Mouse (Mus musculus) heart, embryonic 15.5 days (tissue): ENCODE measurements around the gene C9. TPM values are rescaled to one million over a fixed set of nuclear protein-coding genes. Genes with fewer than 3 reads are reported as not detected.

Source experiments
- ATAC-seq: fragments of 200-750 bp; cut with Nextera tagmentation; replicated peaks from 2 replicates; pipeline ENCODE4 v1.8.0; 2017; ENCODE audit warnings: low read depth, moderate TSS enrichment; ENCODE audit not compliant: insufficient number of reproducible peaks, insufficient read depth, low FRiP score
- H3K27ac ChIP-seq: fragments of 300-500 bp; sonication (generic); 2 replicates; pipeline ENCODE4 v1.5.1; 2015; ENCODE audit warnings: mild to moderate bottlenecking, inconsistent platforms
- H3K27me3 ChIP-seq: fragments of 300-500 bp; sonication (generic); 2 replicates; pipeline ENCODE4 v1.6.1; 2015; ENCODE audit warnings: inconsistent platforms
- H3K36me3 ChIP-seq: fragments of 300-500 bp; sonication (generic); 2 replicates; pipeline ENCODE4 v1.6.1; 2015; ENCODE audit warnings: mild to moderate bottlenecking, inconsistent platforms
- H3K4me1 ChIP-seq: fragments of 300-500 bp; sonication (generic); replicated peaks from 2 replicates; pipeline ENCODE4 v1.6.1; 2015; ENCODE audit warnings: inconsistent platforms
- H3K4me2 ChIP-seq: fragments of 300-500 bp; sonication (generic); 2 replicates; pipeline ENCODE4 v1.6.1; 2015; ENCODE audit warnings: inconsistent platforms, mild to moderate bottlenecking, moderate library complexity
- H3K4me3 ChIP-seq: fragments of 300-500 bp; sonication (generic); 2 replicates; pipeline ENCODE4 v1.5.1; 2015; ENCODE audit warnings: mild to moderate bottlenecking, inconsistent platforms
- H3K9ac ChIP-seq: fragments of 300-500 bp; sonication (generic); 2 replicates; pipeline ENCODE4 v1.6.1; 2015; ENCODE audit warnings: mild to moderate bottlenecking, inconsistent platforms
- H3K9me3 ChIP-seq: fragments of 300-500 bp; sonication (generic); replicated peaks from 2 replicates; pipeline ENCODE4 v1.6.1; 2016; ENCODE audit warnings: inconsistent platforms
- WGBS: fragments of 180-500 bp; shearing (Covaris S2); methylation state at CpG from one replicate; pipeline ENCODE4 v1.1.7; 2015; ENCODE audit warnings: mixed read lengths; 5-methylcytosine and 5-hydroxymethylcytosine counted together
- polyA plus RNA-seq: library from polyadenylated mRNA; unstranded; fragments of >200 nt; fragmentation: Nextera tagmentation; extraction: Ambion mirVana; gene quantifications from 2 replicates; pipeline ENCODE4 v1.2.1, GENCODE M21; 2015

The C9 gene
- polyA plus RNA-seq, 1 experiment from 2014 or later: not detected

DNA sequence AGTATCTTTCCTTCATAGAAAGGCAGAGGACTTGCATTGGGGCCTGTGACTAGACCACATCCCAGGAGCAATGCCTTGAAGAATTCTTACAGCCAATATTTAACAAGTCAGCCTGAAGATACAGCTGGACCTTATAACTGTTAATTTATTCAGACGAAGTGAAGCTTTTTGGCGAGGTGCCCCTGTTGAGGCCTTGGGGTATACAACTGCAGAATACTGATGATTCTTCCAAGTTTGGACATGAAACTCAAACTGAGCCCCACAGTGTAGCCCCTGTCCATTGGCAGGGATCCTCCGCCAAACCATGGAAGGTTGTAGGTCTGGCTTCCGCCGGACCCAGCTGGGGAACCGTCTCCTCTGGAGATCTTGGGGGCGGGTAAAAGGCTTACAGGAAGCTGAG is 12.7 kb upstream of the C9 start:
- H3K4me1 ChIP-seq: no peaks in the 10 kb centered on the region
- no peaks in the 10 kb centered on the region for H3K9me3 ChIP-seq
- no peaks in the 10 kb centered on the region for H3K27me3 ChIP-seq
- peak; percentile 55; the same call in 1 of the 2 replicates for ATAC-seq
- peaks cover 12% of the 10 kb centered on the region; the same call in 1 of the 2 replicates for H3K36me3 ChIP-seq
- no peak overlapping the region for H3K9ac ChIP-seq
- WGBS: 74% methylated on average over 7 of the region's 7 CpGs
- H3K4me3 ChIP-seq: no peak overlapping the region
- no peak overlapping the region for H3K27ac ChIP-seq
- H3K4me2 ChIP-seq: no peak overlapping the region

DNA sequence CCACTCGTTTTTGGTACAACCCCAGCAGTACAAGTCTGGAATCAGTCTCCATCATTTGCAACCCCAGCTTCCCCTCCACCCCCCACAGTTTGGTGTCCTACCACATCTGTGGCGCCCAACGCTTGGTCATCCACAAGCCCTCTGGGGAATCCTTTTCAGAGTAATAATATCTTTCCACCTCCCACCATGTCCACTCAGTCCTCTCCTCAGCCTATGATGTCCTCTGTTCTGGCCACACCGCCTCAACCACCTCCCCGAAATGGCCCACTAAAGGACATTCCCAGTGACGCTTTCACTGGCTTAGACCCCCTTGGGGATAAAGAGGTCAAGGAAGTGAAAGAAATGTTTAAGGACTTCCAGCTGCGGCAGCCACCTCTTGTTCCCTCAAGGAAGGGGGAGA is 9.8 kb upstream of the C9 start:
- no peak for ATAC-seq
- Histone ChIP-seq H3K36me3 (peaks cover 12% of the 10 kb centered on the region; the same call in 1 of the 2 replicates), H3K4me2 (no peak overlapping the region), H3K4me3 (no peak overlapping the region), H3K4me1 (no peaks in the 10 kb centered on the region), H3K27me3 (no peaks in the 10 kb centered on the region), H3K9me3 (no peaks in the 10 kb centered on the region), H3K9ac (no peak overlapping the region), H3K27ac (no peak overlapping the region)
- 84% methylated on average over 7 of the region's 7 CpGs for WGBS

DNA sequence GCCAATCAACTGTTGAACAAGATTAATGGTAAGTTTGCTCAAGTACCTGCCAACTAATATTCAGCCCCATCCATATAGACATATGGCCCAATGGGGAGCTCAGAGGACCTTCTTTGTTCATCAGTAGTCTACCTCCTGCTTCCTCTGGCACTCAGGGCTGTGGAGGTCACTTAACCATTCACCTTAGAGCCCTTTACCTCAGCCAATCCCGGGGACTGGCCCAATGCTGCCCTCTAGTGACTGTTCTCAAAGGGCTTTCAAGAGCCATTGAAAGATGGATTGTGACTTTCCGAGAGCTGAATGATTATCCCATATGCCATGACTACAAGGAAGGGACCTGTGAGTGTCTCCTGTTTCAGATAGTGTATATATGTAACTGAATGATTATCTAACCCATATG is 9.4 kb upstream of the C9 start:
- Histone ChIP-seq H3K9ac (no peak overlapping the region), H3K4me1 (no peaks in the 10 kb centered on the region), H3K27ac (no peak overlapping the region), H3K36me3 (peaks cover 12% of the 10 kb centered on the region; the same call in 1 of the 2 replicates), H3K4me2 (no peak overlapping the region), H3K9me3 (no peaks in the 10 kb centered on the region), H3K27me3 (no peaks in the 10 kb centered on the region), H3K4me3 (no peak overlapping the region)
- 52% methylated on average over 2 of the region's 2 CpGs for WGBS
- ATAC-seq: no peak

DNA sequence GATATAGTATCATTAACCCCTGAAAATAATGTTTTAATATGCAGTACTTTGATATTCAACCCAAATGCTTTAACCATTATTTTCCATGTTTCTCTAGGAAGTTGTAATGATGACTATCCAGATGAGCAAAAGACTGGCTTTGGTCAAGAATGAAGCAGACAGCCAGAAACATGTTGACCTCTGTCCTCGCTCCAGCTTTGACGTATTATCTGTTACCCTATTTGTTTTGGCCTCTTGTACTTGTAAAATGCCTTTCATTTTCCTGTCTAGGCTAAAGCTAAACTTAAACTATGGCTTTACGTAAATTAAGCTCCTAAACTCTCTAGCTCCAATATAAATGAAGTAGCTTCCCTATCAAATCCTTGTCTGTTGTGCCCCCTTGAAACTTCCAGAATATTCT is 6.4 kb upstream of the C9 start:
- WGBS: 57% methylated on average over 3 of the region's 3 CpGs
- Histone ChIP-seq H3K9ac (no peak overlapping the region), H3K4me1 (no peaks in the 10 kb centered on the region), H3K27ac (no peak overlapping the region), H3K4me2 (no peak overlapping the region), H3K36me3 (peaks cover 12% of the 10 kb centered on the region; the same call in 1 of the 2 replicates), H3K9me3 (no peaks in the 10 kb centered on the region), H3K4me3 (no peak overlapping the region), H3K27me3 (no peaks in the 10 kb centered on the region)
- ATAC-seq: no peak

DNA sequence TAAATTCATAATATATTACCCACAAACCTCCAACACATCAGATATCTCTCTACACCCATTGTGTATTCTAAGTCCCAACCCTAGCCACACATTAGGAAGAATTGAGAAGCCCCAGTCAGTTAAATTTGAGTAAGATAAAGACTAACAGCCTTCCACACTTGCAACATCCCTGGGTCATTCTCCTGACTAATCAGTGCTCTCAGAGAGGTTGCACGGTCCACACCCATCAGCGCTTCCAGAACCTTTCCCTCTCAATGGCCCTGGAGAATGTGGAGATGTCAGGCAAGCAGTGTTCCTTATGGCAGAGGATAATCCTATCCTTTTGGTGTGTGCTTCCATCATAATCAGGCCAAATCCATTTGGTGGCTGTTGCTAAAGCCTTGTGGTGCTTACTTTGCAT is 675 bp upstream of the C9 start:
- Histone ChIP-seq H3K36me3 (no peaks in the 10 kb centered on the region), H3K4me1 (0 out of 2 replicates have a peak, but pooled peaks cover 5% of the 10 kb centered on the region), H3K4me3 (no peak overlapping the region), H3K27me3 (no peaks in the 10 kb centered on the region), H3K9me3 (no peaks in the 10 kb centered on the region), H3K4me2 (no peak overlapping the region), H3K9ac (no peak overlapping the region), H3K27ac (no peak overlapping the region)
- WGBS: 76% methylated on average over 2 of the region's 2 CpGs
- ATAC-seq: no peak

DNA sequence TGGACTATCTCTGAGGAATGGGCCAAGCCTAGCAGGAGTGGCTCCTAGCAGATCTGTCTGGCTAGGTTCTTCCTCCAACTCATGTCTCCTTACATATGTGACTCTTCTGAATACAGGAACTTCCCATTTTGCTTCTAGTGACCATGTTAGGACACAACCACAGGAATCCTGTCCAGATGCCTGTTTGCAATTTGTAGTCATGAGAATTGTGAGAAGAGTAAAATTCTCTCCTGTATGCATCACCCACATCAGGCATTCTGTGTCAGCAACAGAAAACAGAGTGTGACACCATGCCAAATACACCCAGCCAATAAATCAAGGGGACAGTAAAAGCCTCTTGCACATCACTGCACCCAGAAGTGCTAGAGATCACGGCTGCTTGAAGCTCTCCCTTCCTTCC is 1.1 kb downstream of the C9 start:
- Histone ChIP-seq H3K4me3 (no peak overlapping the region), H3K4me1 (0 out of 2 replicates have a peak, but pooled peaks cover 5% of the 10 kb centered on the region), H3K9me3 (no peaks in the 10 kb centered on the region), H3K27me3 (no peaks in the 10 kb centered on the region), H3K4me2 (no peak overlapping the region), H3K27ac (no peak overlapping the region), H3K36me3 (no peaks in the 10 kb centered on the region), H3K9ac (no peak overlapping the region)
- 78% methylated on average over 1 of the region's 1 CpGs for WGBS
- ATAC-seq: no peak

DNA sequence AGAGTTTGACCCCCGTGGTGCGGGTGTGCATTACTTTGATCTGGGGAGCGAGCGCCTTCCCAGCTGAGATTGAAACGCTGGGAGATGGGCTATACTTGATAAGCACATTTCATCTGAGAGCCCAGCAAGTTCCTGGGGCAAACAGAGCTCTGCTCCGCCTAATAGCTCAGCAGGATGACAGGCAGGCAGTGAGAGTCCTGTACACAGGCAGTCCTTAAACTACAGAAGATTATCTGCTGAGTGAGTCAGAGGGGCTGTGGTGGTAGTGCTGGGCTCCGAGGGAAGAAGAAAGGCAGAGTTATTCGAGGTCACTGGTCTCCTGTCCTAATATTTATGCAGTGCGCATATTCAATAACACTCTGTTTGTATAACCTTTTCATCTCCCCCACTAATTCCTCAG is 3.8 kb downstream of the C9 start:
- ATAC-seq: no peak
- H3K4me1 ChIP-seq: 0 out of 2 replicates have a peak, but pooled peaks cover 5% of the 10 kb centered on the region
- H3K36me3 ChIP-seq: no peaks in the 10 kb centered on the region
- H3K4me3 ChIP-seq: no peak overlapping the region
- no peaks in the 10 kb centered on the region for H3K9me3 ChIP-seq
- no peak overlapping the region for H3K9ac ChIP-seq
- 23% methylated on average over 9 of the region's 9 CpGs for WGBS
- H3K4me2 ChIP-seq: peak overlapping the region; percentile 14; the same call in 1 of the 2 replicates
- H3K27me3 ChIP-seq: no peaks in the 10 kb centered on the region
- H3K27ac ChIP-seq: no peak overlapping the region

DNA sequence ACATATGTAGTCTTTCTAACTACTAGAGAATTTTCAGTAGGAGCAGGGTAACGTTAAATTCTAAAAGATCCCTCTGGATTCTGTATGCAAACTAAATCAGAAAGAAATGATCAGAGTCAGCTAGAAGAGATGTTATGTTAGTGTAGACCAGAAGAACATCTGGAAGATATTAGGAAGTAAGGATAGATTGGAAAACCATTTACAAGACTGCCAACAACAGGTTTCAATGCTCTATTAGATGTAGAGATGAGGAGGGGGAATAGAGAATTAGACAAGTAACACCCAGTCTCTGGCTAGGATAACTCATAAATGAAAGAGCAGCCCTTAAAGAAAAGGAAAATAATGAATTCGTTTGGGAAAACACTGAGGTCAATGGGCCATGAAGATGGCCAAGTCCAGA is 9.3 kb downstream of the C9 start:
- WGBS: 65% methylated on average over 2 of the region's 2 CpGs
- Histone ChIP-seq H3K4me2 (no peak overlapping the region), H3K27me3 (no peaks in the 10 kb centered on the region), H3K4me3 (no peak overlapping the region), H3K36me3 (no peaks in the 10 kb centered on the region), H3K4me1 (no peaks in the 10 kb centered on the region), H3K27ac (no peak overlapping the region), H3K9ac (no peak overlapping the region), H3K9me3 (no peaks in the 10 kb centered on the region)
- ATAC-seq: no peak

DNA sequence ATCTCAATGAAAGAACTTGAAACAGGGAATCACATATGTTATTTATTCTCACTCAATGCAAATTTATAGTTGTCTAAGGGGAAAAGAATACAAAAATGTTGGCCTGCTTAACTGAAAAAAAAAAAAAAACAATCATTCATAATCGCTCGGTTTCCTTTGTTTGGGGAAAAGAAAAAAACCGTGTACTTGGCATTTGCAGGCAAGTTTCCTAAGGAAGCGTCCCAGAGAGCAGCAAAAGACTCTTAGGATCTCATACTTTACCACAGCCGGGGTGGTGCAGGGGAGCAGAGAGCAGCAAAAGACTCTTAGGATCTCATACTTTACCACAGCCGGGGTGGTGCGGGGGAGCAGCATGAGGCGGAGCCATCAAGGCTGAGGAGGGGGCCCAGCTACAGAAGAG is 16.3 kb downstream of the C9 start:
- 58% methylated on average over 8 of the region's 8 CpGs for WGBS
- H3K27ac ChIP-seq: no peak overlapping the region
- no peak overlapping the region for H3K9ac ChIP-seq
- H3K4me2 ChIP-seq: no peak overlapping the region
- H3K9me3 ChIP-seq: no peaks in the 10 kb centered on the region
- H3K4me1 ChIP-seq: no peaks in the 10 kb centered on the region
- no peak overlapping the region for H3K4me3 ChIP-seq
- H3K27me3 ChIP-seq: no peaks in the 10 kb centered on the region
- no peaks in the 10 kb centered on the region for H3K36me3 ChIP-seq
- no peak for ATAC-seq

DNA sequence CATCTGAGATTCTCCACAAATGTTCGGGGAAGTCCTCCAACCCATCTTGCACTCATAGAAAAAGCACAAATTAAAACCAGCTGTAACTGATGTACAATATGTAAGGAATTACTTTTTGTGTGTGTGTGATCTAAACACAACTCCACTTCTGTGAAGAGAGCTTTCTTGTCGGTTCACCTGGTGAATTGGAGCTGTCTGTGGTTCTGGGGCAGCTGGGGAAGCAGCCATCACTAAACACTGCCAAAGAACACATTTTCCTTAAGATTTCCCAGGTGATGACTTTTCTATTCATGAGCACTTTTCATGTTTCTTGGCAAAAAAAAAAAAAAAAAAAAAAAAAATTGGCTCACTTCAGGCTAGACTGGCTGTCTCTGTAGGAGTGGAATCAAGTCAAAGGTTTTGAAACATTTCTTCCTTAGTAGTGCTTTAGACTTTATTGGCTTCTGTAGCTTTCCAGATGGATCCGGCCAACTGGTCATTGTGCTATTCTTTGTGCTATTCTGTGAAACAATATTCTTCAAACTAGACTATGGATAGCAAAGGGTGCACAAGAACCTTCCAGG is 18.3 kb downstream of the C9 start:
- Histone ChIP-seq H3K9me3 (no peaks in the 10 kb centered on the region), H3K4me2 (no peak overlapping the region), H3K4me1 (no peaks in the 10 kb centered on the region), H3K9ac (no peak overlapping the region), H3K36me3 (no peaks in the 10 kb centered on the region), H3K27me3 (no peaks in the 10 kb centered on the region), H3K27ac (no peak overlapping the region), H3K4me3 (no peak overlapping the region)
- no peak for ATAC-seq
- 78% methylated on average over 3 of the region's 3 CpGs for WGBS

DNA sequence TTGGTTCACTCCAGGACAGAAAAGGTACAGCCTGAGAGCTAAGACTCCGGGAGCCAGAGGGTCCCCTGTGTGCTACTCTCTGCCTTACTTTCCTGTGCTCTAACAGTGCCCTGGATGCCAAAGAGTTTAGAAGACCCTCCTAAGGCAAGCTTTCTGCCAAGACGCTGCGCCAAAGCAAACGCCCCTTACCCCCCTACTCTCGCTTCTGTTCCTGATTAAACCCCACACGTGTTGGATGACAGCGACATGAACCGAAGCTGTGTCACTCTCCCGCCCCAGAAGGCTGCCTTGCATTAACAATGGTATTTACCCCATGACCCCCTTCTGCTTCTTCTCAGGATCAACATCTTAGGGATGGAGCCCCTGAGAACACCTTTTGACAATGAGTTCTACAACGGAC is 21.9 kb downstream of the C9 start:
- Histone ChIP-seq H3K4me3 (no peak overlapping the region), H3K27ac (no peak overlapping the region), H3K36me3 (no peaks in the 10 kb centered on the region), H3K4me1 (no peaks in the 10 kb centered on the region), H3K9ac (no peak overlapping the region), H3K9me3 (no peaks in the 10 kb centered on the region), H3K4me2 (no peak overlapping the region), H3K27me3 (no peaks in the 10 kb centered on the region)
- 63% methylated on average over 10 of the region's 10 CpGs for WGBS
- no peak for ATAC-seq

DNA sequence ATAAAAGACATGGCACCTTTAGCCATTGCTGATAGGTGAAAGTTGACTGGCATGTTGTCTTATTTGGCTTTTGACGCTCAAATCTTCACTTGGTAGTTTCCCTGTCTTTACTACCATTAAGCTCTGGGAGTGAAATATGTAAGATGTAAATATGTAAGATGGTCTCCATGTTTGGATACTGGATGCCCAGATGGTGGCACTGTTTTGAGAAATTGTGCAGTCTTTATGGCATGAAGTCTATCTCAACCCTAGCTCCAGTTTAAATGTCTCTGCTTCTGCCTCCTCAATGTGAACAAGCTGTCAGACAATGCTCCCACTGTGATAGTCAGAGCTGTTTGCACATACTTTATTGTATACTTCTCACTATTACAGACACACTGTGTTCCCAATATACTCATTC is 23.7 kb downstream of the C9 start:
- Histone ChIP-seq H3K27me3 (no peaks in the 10 kb centered on the region), H3K4me2 (no peak overlapping the region), H3K36me3 (no peaks in the 10 kb centered on the region), H3K4me3 (no peak overlapping the region), H3K27ac (no peak overlapping the region), H3K9me3 (no peaks in the 10 kb centered on the region), H3K4me1 (no peaks in the 10 kb centered on the region), H3K9ac (no peak overlapping the region)
- 95% methylated on average over 1 of the region's 1 CpGs for WGBS
- no peak for ATAC-seq
